ENCODE assay signal across 10 mouse cellular contexts in genomic region chr11:32889248-32889647, GRCm38 (mm10).
DNase-seq lines count a peak whose midpoint lies in the region; ATAC-seq and TF ChIP-seq lines count a peak whose summit lies in the region.
"Had no signal": no experiment of that assay in that cellular context is flagged by ENCODE, and none has a peak within 500 bp of the region (broad histone marks: within the 10 kb centered on the region; RNA-seq: fewer than 3 reads in every experiment).

No protein-coding gene starts in this region.

- CTCF ChIA-PET in Patski (lab: Charles Lee) = interaction anchor here (1.2 kb wide), 1 partner anchor 19 kb away, joined by 3 read pairs; no protein-coding TSS in a partner anchor

- peaks cover 9% of the 10 kb centered on the region for H3K27me3 ChIP-seq in Patski
- H3K27me3 ChIP-seq in embryonic facial prominence, embryonic 10.5 days (replicated peaks; ENCODE audit: low read depth, poor library complexity, severe bottlenecking) = no peaks in the 10 kb centered on the region
- H3K27me3 ChIP-seq: limb, embryonic 15.5 days had no signal

- peak; percentile 79 for ATAC-seq in Patski
- no peak for ATAC-seq in erythroid progenitor cell, adult 5-6 weeks (replicated peaks; ENCODE audit: low FRiP score, poor library complexity, severe bottlenecking)

- H3K4me1 ChIP-seq in embryonic facial prominence, embryonic 10.5 days = peaks cover 3% of the 10 kb centered on the region; the same call in 1 of the 2 replicates

- DNase-seq in kidney, postnatal 10 days = peak; percentile 54
- no peak for DNase-seq in kidney, postnatal 25 days
- DNase-seq in A20 (ENCODE audit: low read depth, low spot score) (peak; percentile 7), Patski (ENCODE audit: low read depth, low spot score) (no peak)
- DNase-seq in embryonic facial prominence, embryonic 10.5 days (ENCODE audit: low spot score) = peak; percentile 42
- no peak for DNase-seq in layer of hippocampus, adult 2 months (ENCODE audit: low spot score in 2 of 2)
- DNase-seq in gastrocnemius, adult 2 months = no peak
- DNase-seq: thymus, postnatal 14 days had no signal

- no peaks in the 10 kb centered on the region for H3K36me3 ChIP-seq in embryonic facial prominence, embryonic 10.5 days (replicated peaks)
- H3K36me3 ChIP-seq: limb, embryonic 15.5 days had no signal

- H3K4me3 ChIP-seq in embryonic facial prominence, embryonic 10.5 days = no peak overlapping the region
- H3K4me3 ChIP-seq in layer of hippocampus, adult 2 months = no peak overlapping the region
- no peak overlapping the region for H3K4me3 ChIP-seq in gastrocnemius, adult 2 months
- H3K4me3 ChIP-seq: limb, embryonic 15.5 days had no signal

- no peaks in the 10 kb centered on the region for H3K9me3 ChIP-seq in embryonic facial prominence, embryonic 10.5 days
- H3K9me3 ChIP-seq: limb, embryonic 15.5 days had no signal

- H3K27ac ChIP-seq in embryonic facial prominence, embryonic 10.5 days (replicated peaks) = no peak overlapping the region
- no peak overlapping the region for H3K27ac ChIP-seq in layer of hippocampus, adult 2 months
- no peak overlapping the region for H3K27ac ChIP-seq in gastrocnemius, adult 2 months
- H3K27ac ChIP-seq: limb, embryonic 15.5 days had no signal

- in situ Hi-C loops in Patski (cut with MboI; ENCODE audit: low pct_unique_long_range_greater_than_20kb) = no loop called here

- TF ChIP-seq CTCF in Patski (IDR thresholded peaks at IDR 0.05) = no peak
- no peak for TF ChIP-seq CTCF in layer of hippocampus, adult 2 months (conservative IDR thresholded peaks at IDR 0.05)
- no peak for TF ChIP-seq CTCF in gastrocnemius, adult 2 months (IDR thresholded peaks at IDR 0.05)

- WGBS in embryonic facial prominence, embryonic 10.5 days = 37% methylated on average over 7 of the region's 7 CpGs

- POLR2A ChIA-PET in Patski (lab: Charles Lee) = no interaction called here

- intact Hi-C loops in gastrocnemius, adult 2 months (cut with DNase I) = no loop called here

Comparison
In these comparisons a context has a peak if more than half of its experiments do, and no peak if none do; other contexts are left out.
1. DNase-seq: peak in kidney, postnatal 10 days (single experiment), A20 (single experiment) and embryonic facial prominence, embryonic 10.5 days (single experiment); none in kidney, postnatal 25 days (0 of 2), Patski (single experiment), layer of hippocampus, adult 2 months (0 of 2) and gastrocnemius, adult 2 months (single experiment).